Mouse (Mus musculus): ENCODE results near the gene Enkur.

The Enkur gene

DNA sequence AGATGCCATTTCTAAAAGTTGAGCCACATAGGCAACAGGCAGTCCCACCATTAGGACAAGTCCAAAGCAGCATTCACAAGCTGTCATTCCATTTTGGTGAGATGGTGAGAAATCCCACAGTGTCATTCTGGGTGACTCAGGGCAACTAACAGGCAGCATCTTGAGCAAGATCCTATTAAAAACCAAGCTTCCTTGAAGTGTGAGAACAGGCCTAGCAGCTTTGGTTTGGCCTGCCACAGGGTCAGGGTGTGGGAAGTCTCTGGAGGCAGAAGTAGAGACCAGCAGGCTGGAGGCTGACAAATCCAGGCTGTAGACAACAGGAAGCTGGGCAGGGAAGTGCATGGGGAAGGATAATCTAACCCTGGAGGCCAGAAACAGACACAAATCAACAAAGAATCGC lies 22.4 kb downstream of the Enkur start:
- WGBS = 78% methylated on average over 1 of the region's 1 CpGs

DNA sequence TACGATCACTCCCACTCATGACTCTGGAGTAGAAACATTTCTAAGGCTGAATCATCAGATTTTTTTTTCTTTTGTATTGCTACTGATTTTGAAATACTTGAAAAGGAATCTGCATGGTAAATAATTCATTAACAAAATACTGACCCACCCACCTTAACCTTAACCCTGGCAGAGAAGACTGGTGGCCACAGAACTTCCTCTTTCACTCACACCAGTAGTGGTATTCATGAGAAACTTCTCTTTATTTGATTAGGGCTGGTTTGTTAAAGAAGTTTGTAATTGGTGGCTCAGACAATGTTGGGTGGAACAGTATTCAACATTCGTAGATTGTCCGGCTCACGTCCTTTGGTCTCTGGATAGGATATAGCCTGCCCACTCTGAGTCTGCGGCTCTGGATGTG lies 26.0 kb downstream of the Enkur start:
- 91% methylated on average over 5 of the region's 5 CpGs for WGBS

DNA sequence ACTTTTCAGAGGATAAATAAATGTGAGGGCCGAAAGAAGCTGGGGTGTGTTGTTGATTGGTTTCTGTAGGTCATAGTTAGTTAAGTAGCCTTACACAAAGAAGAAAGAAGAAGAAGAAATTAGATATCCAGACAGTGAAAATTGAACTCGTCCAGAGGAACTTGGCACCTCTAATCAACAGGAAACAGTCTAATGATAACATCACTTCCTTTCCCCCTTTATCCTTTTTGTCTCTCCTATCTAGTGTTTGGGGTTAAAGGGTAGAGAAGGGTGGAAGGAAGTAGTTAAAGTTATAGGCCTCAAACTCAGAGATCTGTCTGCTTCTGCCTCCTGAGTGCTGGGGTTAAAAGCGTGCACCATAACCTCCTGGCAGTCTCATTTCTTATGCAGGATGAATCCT lies 32.4 kb downstream of the Enkur start:
- 85% methylated on average over 3 of the region's 3 CpGs for WGBS

DNA sequence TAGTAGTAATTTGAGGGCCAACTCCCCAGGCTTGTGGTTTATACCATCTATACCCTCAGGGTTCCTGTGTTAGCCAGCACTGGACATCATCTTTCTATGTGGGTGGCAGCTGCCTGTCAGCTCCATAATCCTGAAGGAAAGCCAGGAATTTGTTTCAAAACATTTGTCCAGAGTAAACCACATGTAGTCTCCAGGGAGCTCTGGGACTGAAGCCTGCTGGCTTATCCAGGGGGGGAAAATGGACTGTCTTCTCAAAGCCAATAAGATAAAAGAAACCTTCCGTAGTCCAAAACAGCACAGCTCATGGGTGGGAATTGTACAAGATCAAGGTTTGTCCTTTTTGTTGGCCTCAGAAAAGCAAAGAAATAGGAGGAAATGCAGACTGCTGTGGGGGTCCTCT lies 37.2 kb downstream of the Enkur start:
- 70% methylated on average over 1 of the region's 1 CpGs for WGBS

DNA sequence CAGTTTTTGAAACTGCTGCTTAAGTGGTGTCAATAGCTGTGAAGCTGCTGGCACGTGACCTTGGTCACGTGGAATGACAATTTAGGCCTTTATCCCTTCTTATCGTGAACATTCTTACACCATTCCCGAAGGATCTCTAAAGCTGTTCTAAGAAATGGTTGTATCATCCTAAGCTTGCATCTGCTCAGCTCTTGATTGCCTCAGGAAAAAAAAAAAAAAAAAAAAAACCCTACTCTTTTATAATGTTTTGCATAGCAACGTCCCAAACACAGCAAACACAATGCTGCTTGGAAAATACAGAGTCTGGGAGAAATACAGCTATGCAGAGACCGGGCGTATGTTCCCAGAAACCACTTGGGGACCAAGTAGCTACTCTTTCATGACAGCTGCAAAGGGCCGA lies 40.9 kb downstream of the Enkur start:
- 67% methylated on average over 8 of the region's 8 CpGs for WGBS

DNA sequence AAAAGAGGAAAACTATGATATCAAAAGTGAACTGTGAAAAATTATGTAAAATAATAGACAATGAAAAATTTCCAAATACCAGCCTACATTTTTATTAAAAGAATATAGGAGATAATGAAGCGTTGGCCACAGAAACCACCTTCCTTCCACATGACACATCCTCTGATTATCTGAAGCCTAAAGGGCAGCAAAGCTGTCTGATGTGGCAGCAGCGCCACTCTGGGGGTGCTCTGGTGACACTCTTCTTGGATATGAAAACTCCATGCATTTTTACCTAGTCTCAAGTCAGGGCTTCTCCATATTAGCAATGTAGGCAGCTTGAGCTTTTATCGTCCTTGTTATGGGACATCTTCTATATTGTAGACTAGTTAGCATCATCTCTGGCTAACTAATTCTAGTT lies 51.7 kb downstream of the Enkur start:
- 91% methylated on average over 3 of the region's 3 CpGs for WGBS

DNA sequence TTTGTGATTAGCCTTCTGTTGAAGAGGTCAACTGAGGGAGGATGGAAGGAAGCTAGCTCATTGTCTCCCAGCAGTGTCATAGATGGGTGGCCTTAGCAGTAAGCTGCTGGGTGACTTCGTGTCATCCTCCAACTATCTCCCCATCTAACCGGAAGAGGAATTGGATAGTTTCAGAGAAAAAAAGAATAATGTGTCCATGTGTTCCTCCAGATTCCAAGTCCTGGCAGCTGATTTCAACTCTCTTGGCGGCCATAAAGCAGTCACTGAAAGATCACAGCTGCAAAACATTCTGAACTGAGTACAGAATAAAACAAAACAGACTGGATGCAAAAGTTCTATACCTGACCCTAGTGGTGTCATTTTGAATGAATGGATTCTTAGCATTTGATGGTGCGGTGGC lies 58.0 kb downstream of the Enkur start:
- 83% methylated on average over 4 of the region's 4 CpGs for WGBS

DNA sequence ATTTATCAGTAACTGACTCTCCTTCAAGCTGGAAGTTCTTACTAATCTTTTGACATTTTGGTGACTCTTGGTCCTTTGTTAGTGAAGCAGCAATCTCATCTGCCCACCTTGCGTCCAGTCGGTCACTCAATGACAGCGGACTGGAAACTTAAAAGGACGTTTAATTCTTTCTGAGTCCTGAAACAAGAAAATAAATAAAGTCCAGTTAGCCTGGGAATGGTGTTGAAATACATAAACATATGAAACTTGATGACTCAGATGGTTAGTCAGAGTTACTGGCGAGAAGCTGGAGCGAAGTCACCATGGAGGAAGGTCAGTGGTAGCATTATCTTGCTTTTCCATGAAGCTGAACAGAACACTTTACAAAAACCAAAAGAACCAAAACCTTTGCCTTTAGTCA lies 58.7 kb downstream of the Enkur start:
- WGBS = 68% methylated on average over 6 of the region's 6 CpGs

DNA sequence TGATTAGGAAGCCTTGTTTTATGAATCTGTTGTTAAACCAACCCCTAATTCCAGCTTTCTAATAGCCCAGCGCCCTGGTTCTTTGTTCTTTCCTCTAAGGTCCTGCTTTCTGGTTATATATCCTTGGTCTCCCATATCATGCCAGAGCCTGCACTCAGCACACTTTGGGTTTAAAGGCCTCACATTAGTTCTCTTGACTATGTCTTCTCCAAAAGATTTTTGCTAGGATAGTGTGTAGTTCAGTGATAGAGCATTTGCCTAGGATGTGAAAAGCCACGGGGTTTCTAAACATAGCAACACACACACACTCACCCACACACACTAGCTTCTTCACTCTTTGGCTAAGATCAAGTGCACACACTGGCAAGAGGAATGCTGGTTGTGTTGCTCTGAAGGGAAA lies 62.5 kb downstream of the Enkur start:
- WGBS = 13% methylated on average over 2 of the region's 2 CpGs

DNA sequence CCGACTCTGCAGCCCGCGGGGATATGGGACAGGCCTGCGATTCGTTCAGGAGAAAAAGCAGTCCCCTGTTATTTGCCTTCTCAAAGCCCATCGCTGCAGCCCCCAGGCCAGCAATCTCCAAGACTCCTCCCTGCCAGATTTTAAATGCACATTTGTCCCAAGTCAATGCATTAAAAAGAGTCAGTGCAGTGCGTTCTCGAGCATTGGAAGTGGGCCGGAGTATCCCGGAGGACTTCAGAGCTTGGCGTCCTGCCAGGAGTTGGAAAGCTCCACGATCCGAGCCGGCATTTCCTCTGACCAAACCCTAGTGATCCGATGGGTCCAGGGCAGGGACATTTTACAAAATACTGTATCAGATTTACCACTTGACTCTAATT lies 63.0 kb downstream of the Enkur start:
- 1% methylated on average over 15 of the region's 15 CpGs for WGBS

DNA sequence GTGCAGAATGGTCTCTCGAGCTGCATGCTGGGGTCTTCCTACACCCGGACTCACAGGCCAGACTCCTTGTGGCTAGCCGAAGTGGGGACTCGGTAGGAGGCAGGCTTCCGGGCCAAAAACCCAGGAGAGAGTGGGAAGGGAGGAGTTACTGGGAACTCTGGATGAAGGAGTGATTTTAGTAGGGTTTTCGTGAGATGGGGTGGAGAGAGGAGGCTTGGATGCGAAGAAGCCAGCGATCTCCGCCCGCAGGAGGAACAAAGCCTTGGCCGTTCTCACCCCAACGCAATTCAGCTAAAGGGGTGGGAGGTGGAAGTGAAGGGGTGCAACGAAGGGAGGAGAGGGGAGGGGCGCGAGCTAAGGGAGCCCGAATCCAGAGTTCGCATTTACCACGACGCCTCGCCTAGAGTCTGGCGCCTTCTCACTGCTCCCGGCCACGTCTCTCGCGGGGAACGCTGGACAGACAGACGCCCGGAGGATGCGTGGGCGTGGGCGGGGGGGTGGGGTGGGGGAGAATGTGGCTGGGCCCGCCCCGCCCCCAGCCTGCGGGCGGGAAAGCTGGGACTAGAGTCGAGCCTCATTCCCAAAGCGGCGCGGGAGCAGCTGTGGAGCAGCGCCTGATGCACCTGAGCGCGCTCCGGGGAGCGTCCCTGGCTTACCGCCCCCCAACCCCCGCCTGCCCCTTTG lies 63.5 kb downstream of the Enkur start:
- under 1% methylated on average over 45 of the region's 46 CpGs for WGBS

DNA sequence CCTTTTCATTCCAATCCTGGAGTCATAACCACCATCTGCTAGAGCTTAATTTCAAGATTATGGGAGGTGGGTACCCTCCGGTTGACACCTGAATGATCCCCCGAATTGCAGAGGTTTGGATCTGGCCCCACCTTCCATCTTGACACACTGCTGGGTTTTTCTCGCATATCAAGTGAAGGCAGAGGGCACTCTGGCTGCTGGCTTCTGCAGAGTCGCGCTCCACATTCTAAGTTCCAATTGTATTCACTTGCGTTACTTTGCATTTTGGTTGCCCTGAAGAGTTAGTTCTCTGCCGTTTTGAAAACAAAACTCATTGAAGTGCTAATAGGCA lies 64.0 kb downstream of the Enkur start:
- 14% methylated on average over 7 of the region's 7 CpGs for WGBS

Measured in cerebral cortex, adult 2 months (tissue).